Mouse (Mus musculus) macrophage (primary cell): ENCODE results near the gene Tubd1. TPM values are rescaled to one million over a fixed set of nuclear protein-coding genes. Genes with fewer than 3 reads are reported as not detected.

Source experiments
- H3K27ac ChIP-seq: fragments of 350-480 bp; formaldehyde crosslinking; 2 replicates; pipeline ENCODE4 v1.9.0; 2021
- H3K36me3 ChIP-seq: fragments of 350-480 bp; formaldehyde crosslinking; 2 replicates; pipeline ENCODE4 v1.9.0; 2021; ENCODE audit errors: inconsistent target
- H3K4me3 ChIP-seq: fragments of 350-480 bp; formaldehyde crosslinking; 2 replicates; pipeline ENCODE4 v1.9.0; 2021; ENCODE audit errors: inconsistent target
- H3K79me2 ChIP-seq: fragments of 350-480 bp; formaldehyde crosslinking; 2 replicates; pipeline ENCODE4 v1.9.0; 2021; ENCODE audit errors: inconsistent target
- WGBS: methylation state at CpG from one replicate; pipeline ENCODE4 v1.1.7; 2026; ENCODE audit warnings: inconsistent platforms; ENCODE audit not compliant: missing documents; 5-methylcytosine and 5-hydroxymethylcytosine counted together
- polyA plus RNA-seq: library from polyadenylated mRNA; stranded (reverse); fragments of 250-400 nt; gene quantifications from 3 replicates; pipeline ENCODE4 v1.2.4, GENCODE M21; 2018; ENCODE audit warnings: inconsistent platforms

Tubd1 gene
- polyA plus RNA-seq, 1 experiment from 2014 or later, result 4.5 TPM

DNA sequence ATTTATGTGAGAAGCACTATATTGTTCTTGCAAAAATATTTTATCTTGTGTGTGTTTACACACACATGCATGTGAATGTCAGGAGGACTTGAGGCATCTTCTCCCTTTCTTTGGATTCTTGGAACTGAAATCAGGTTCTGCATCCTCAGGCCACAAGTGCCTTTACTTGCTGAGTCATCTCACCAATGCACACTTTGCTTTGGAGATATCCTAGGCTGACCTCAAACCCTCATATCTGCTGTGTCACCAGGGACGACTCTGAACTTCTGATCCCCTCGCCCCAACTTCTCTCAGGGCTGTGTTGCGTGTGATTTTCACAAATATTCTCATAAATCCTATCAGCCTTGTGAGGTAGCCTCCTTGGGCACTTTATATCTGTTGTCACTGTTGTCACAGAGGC, 65.4 kb downstream of the Tubd1 start:
- Histone ChIP-seq H3K79me2 (peaks cover 12% of the 10 kb centered on the region; the same call in 1 of the 2 replicates), H3K36me3 (no peaks in the 10 kb centered on the region), H3K27ac (peak overlapping the region; percentile 24; the same call in 1 of the 2 replicates), H3K4me3 (no peak overlapping the region)
- WGBS, result 40% methylated on average over 3 of the region's 3 CpGs

DNA sequence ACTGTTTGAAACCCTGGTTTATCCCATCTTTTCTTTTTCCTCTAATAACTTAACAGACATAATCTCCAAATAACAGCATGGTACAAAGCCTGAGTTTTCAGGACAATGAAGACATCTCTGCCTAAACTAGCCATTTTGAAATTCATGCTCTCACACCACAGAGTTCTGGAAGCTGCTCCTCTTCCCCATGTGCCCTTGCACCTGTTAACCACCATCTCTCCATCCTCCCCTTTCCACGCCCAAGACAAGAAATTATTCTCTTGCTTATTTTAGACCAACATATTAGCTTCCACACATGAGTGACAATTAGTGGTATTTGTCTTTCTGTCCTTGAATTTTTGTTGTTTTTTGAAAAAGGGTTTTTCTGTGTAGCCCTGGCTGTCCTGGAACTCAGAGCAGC, 67.2 kb downstream of the Tubd1 start:
- H3K27ac ChIP-seq, result no peak overlapping the region
- 90% methylated on average over 1 of the region's 1 CpGs for WGBS
- H3K36me3 ChIP-seq, result no peaks in the 10 kb centered on the region
- peaks cover 30% of the 10 kb centered on the region; the same call in 1 of the 2 replicates for H3K79me2 ChIP-seq
- no peak overlapping the region for H3K4me3 ChIP-seq

DNA sequence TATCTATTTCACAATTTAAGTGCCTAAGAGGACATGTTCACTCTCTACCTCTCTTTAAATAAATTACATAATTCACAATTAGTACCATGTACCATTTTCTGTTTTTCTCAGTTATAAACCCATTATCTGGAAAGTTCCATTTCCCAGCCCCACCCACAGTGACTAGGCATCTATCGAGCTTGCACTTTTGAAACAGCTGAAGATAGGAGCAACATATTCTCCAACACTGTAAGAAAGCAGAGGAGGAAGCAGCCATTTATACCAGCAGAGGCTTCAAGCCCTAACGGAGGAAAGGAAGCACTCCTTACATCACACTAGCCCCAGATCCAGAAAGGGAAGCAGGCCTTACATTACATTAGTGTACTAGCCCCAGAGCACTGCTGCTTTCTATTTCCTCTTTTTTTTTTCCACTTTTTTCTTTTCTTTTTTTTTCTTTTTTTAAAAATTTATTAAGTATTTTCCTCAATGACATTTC, 69.3 kb downstream of the Tubd1 start:
- WGBS, result 0% methylated on average over 2 of the region's 2 CpGs
- Histone ChIP-seq H3K4me3 (no peak overlapping the region), H3K79me2 (peaks cover 35% of the 10 kb centered on the region; the same call in 1 of the 2 replicates), H3K27ac (peak overlapping the region; percentile 85), H3K36me3 (no peaks in the 10 kb centered on the region)

DNA sequence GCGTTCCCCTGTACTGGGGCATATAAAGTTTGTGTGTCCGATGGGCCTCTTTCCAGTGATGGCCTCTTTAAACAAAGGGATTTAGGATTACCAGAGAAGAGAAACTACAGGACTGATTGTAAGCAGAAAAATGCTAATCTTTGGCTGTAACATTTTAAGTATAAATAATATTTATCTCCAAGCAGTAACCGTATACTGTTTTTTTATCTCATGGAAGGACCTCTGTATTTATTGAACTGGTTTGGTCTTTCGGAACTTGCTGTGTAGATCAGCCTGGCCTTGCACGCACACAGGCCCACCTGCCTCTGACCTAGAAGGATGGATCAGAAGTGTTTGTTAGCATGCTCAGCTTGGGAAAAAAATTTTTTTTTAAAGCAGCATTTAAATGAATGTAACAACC, 69.8 kb downstream of the Tubd1 start:
- Histone ChIP-seq H3K36me3 (no peaks in the 10 kb centered on the region), H3K27ac (peak overlapping the region; percentile 85), H3K4me3 (no peak overlapping the region), H3K79me2 (peaks cover 36% of the 10 kb centered on the region; the same call in 1 of the 2 replicates)
- 64% methylated on average over 5 of the region's 5 CpGs for WGBS

Other genes with a start within 250 kb of the Tubd1 start
- 16.0 to 22.3 TPM (median 17.4 TPM) in 3 replicates for gene Med13, start 187.4 kb upstream of the Tubd1 start, polyA plus RNA-seq
- 20.8 to 32.7 TPM (median 24.7 TPM) in 3 replicates for gene Rnft1, start 60.3 kb upstream of the Tubd1 start, polyA plus RNA-seq
- 14.6 to 22.7 TPM (median 16.3 TPM) in 3 replicates for gene Rps6kb1, start 186 bp upstream of the Tubd1 start, polyA plus RNA-seq
- 100 to 184 TPM (median 127 TPM) in 3 replicates for gene Vmp1, start 138.8 kb downstream of the Tubd1 start, polyA plus RNA-seq
- 4.8 to 8.1 TPM (median 5.8 TPM) in 3 replicates for gene Ptrh2, start 139.0 kb downstream of the Tubd1 start, polyA plus RNA-seq
- 342 to 483 TPM (median 367 TPM) in 3 replicates for gene Cltc, start 212.6 kb downstream of the Tubd1 start, polyA plus RNA-seq